Mouse (Mus musculus): ENCODE measurements around the gene Atp23. TPM values are rescaled to one million over a fixed set of nuclear protein-coding genes. Genes with fewer than 3 reads are reported as not detected.

The Atp23 gene
- polyA plus RNA-seq, 1 experiment from 2014 or later = 16.7 TPM

GRCm38 (mm10) chr10:126895891-126896290 lies 5.3 kb downstream of the Atp23 start:
- H3K4me1 ChIP-seq (ENCODE audit: control insufficient read depth, insufficient read depth, low read length) = peaks cover 5% of the 10 kb centered on the region; the same call in 1 of the 2 replicates
- no peak overlapping the region for H3K27ac ChIP-seq (ENCODE audit: low read depth, low read length)
- WGBS = 36% methylated on average over 6 of the region's 6 CpGs
- no peak for ATAC-seq (ENCODE audit: low read depth)
- no peak overlapping the region for H3K9ac ChIP-seq (replicated peaks; ENCODE audit: low read depth, low read length)
- H3K27me3 ChIP-seq (ENCODE audit: control insufficient read depth, insufficient read depth, low read length) = no peaks in the 10 kb centered on the region
- peaks cover 4% of the 10 kb centered on the region for H3K36me3 ChIP-seq (ENCODE audit: control insufficient read depth, insufficient read depth, low read length)
- H3K4me2 ChIP-seq (ENCODE audit: low read depth, low read length) = no peak overlapping the region
- H3K9me3 ChIP-seq (ENCODE audit: control insufficient read depth, low read length) = no peaks in the 10 kb centered on the region
- no peak overlapping the region for H3K4me3 ChIP-seq (ENCODE audit: low read depth, low read length)

GRCm38 (mm10) chr10:126894061-126894460 lies 7.1 kb downstream of the Atp23 start:
- WGBS = 96% methylated on average over 15 of the region's 15 CpGs

GRCm38 (mm10) chr10:126893145-126893544 lies 8.0 kb downstream of the Atp23 start:
- no peak overlapping the region for H3K4me3 ChIP-seq (ENCODE audit: low read depth, low read length)
- H3K27ac ChIP-seq (ENCODE audit: low read depth, low read length) = no peak overlapping the region
- no peaks in the 10 kb centered on the region for H3K27me3 ChIP-seq (ENCODE audit: control insufficient read depth, insufficient read depth, low read length)
- H3K4me2 ChIP-seq (ENCODE audit: low read depth, low read length) = no peak overlapping the region
- no peak overlapping the region for H3K9ac ChIP-seq (replicated peaks; ENCODE audit: low read depth, low read length)
- H3K36me3 ChIP-seq (ENCODE audit: control insufficient read depth, insufficient read depth, low read length) = peaks cover 10% of the 10 kb centered on the region
- no peak for ATAC-seq (ENCODE audit: low read depth)
- WGBS = 93% methylated on average over 7 of the region's 7 CpGs
- H3K9me3 ChIP-seq (ENCODE audit: control insufficient read depth, low read length) = no peaks in the 10 kb centered on the region
- H3K4me1 ChIP-seq (ENCODE audit: control insufficient read depth, insufficient read depth, low read length) = no peaks in the 10 kb centered on the region

More at GRCm38 (mm10) chr10:126894061-126894460, 7.1 kb downstream of the Atp23 start:
- Histone ChIP-seq H3K4me3 (ENCODE audit: low read depth, low read length) (no peak overlapping the region), H3K4me1 (ENCODE audit: control insufficient read depth, insufficient read depth, low read length) (no peaks in the 10 kb centered on the region), H3K4me2 (ENCODE audit: low read depth, low read length) (no peak overlapping the region), H3K27ac (ENCODE audit: low read depth, low read length) (no peak overlapping the region), H3K27me3 (ENCODE audit: control insufficient read depth, insufficient read depth, low read length) (no peaks in the 10 kb centered on the region), H3K9me3 (ENCODE audit: control insufficient read depth, low read length) (no peaks in the 10 kb centered on the region), H3K36me3 (ENCODE audit: control insufficient read depth, insufficient read depth, low read length) (peaks cover 10% of the 10 kb centered on the region), H3K9ac (replicated peaks; ENCODE audit: low read depth, low read length) (no peak overlapping the region)
- no peak for ATAC-seq (ENCODE audit: low read depth)

- Histone ChIP-seq H3K27ac (ENCODE audit: low read depth, low read length) (no peak overlapping the region), H3K27me3 (ENCODE audit: control insufficient read depth, insufficient read depth, low read length) (no peaks in the 10 kb centered on the region), H3K9me3 (ENCODE audit: control insufficient read depth, low read length) (no peaks in the 10 kb centered on the region), H3K4me3 (ENCODE audit: low read depth, low read length) (no peak overlapping the region), H3K9ac (replicated peaks; ENCODE audit: low read depth, low read length) (no peak overlapping the region), H3K4me2 (ENCODE audit: low read depth, low read length) (no peak overlapping the region), H3K4me1 (ENCODE audit: control insufficient read depth, insufficient read depth, low read length) (no peaks in the 10 kb centered on the region), H3K36me3 (ENCODE audit: control insufficient read depth, insufficient read depth, low read length) (no peaks in the 10 kb centered on the region)
- no peak for ATAC-seq (ENCODE audit: low read depth)
- 93% methylated on average over 3 of the region's 3 CpGs for WGBS
Observed at GRCm38 (mm10) chr10:126873755-126874154, 27.4 kb downstream of the Atp23 start.

GRCm38 (mm10) chr10:126872256-126872655 lies 28.9 kb downstream of the Atp23 start:
- Histone ChIP-seq H3K27me3 (ENCODE audit: control insufficient read depth, insufficient read depth, low read length) (no peaks in the 10 kb centered on the region), H3K4me2 (ENCODE audit: low read depth, low read length) (no peak overlapping the region), H3K9me3 (ENCODE audit: control insufficient read depth, low read length) (no peaks in the 10 kb centered on the region), H3K4me1 (ENCODE audit: control insufficient read depth, insufficient read depth, low read length) (no peaks in the 10 kb centered on the region), H3K36me3 (ENCODE audit: control insufficient read depth, insufficient read depth, low read length) (no peaks in the 10 kb centered on the region), H3K27ac (ENCODE audit: low read depth, low read length) (no peak overlapping the region), H3K9ac (replicated peaks; ENCODE audit: low read depth, low read length) (no peak overlapping the region), H3K4me3 (ENCODE audit: low read depth, low read length) (no peak overlapping the region)
- ATAC-seq (ENCODE audit: low read depth) = no peak
- WGBS = 68% methylated on average over 5 of the region's 5 CpGs

- H3K4me3 ChIP-seq (ENCODE audit: low read depth, low read length) = no peak overlapping the region
Observed at GRCm38 (mm10) chr10:126869372-126870318, 31.5 kb downstream of the Atp23 start.

GRCm38 (mm10) chr10:126865284-126865683 lies 35.9 kb downstream of the Atp23 start:
- Histone ChIP-seq H3K36me3 (ENCODE audit: control insufficient read depth, insufficient read depth, low read length) (no peaks in the 10 kb centered on the region), H3K4me3 (ENCODE audit: low read depth, low read length) (no peak overlapping the region), H3K27ac (ENCODE audit: low read depth, low read length) (no peak overlapping the region), H3K4me2 (ENCODE audit: low read depth, low read length) (no peak overlapping the region), H3K4me1 (ENCODE audit: control insufficient read depth, insufficient read depth, low read length) (no peaks in the 10 kb centered on the region), H3K9me3 (ENCODE audit: control insufficient read depth, low read length) (no peaks in the 10 kb centered on the region), H3K9ac (replicated peaks; ENCODE audit: low read depth, low read length) (no peak overlapping the region), H3K27me3 (ENCODE audit: control insufficient read depth, insufficient read depth, low read length) (no peaks in the 10 kb centered on the region)
- WGBS = 90% methylated on average over 8 of the region's 8 CpGs
- no peak for ATAC-seq (ENCODE audit: low read depth)

More at GRCm38 (mm10) chr10:126869372-126870318, 31.5 kb downstream of the Atp23 start:
- peak; percentile 72; the same call in 1 of the 2 replicates for ATAC-seq (ENCODE audit: low read depth)
- Histone ChIP-seq H3K4me2 (ENCODE audit: low read depth, low read length) (peak overlapping the region; percentile 46), H3K9ac (replicated peaks; ENCODE audit: low read depth, low read length) (no peak overlapping the region), H3K27ac (ENCODE audit: low read depth, low read length) (no peak overlapping the region), H3K4me1 (ENCODE audit: control insufficient read depth, insufficient read depth, low read length) (no peaks in the 10 kb centered on the region), H3K27me3 (ENCODE audit: control insufficient read depth, insufficient read depth, low read length) (no peaks in the 10 kb centered on the region), H3K36me3 (ENCODE audit: control insufficient read depth, insufficient read depth, low read length) (no peaks in the 10 kb centered on the region), H3K9me3 (ENCODE audit: control insufficient read depth, low read length) (no peaks in the 10 kb centered on the region)
- 23% methylated on average over 23 of the region's 23 CpGs for WGBS

- Histone ChIP-seq H3K9me3 (ENCODE audit: control insufficient read depth, low read length) (no peaks in the 10 kb centered on the region), H3K36me3 (ENCODE audit: control insufficient read depth, insufficient read depth, low read length) (no peaks in the 10 kb centered on the region), H3K9ac (replicated peaks; ENCODE audit: low read depth, low read length) (no peak overlapping the region), H3K27ac (ENCODE audit: low read depth, low read length) (no peak overlapping the region), H3K4me1 (ENCODE audit: control insufficient read depth, insufficient read depth, low read length) (no peaks in the 10 kb centered on the region), H3K4me2 (ENCODE audit: low read depth, low read length) (no peak overlapping the region), H3K27me3 (ENCODE audit: control insufficient read depth, insufficient read depth, low read length) (no peaks in the 10 kb centered on the region), H3K4me3 (ENCODE audit: low read depth, low read length) (no peak overlapping the region)
- ATAC-seq (ENCODE audit: low read depth) = no peak
- WGBS = 71% methylated on average over 12 of the region's 12 CpGs
Observed at GRCm38 (mm10) chr10:126862193-126862592, 39.0 kb downstream of the Atp23 start.

- Histone ChIP-seq H3K36me3 (ENCODE audit: control insufficient read depth, insufficient read depth, low read length) (no peaks in the 10 kb centered on the region), H3K9me3 (ENCODE audit: control insufficient read depth, low read length) (no peaks in the 10 kb centered on the region), H3K27me3 (ENCODE audit: control insufficient read depth, insufficient read depth, low read length) (no peaks in the 10 kb centered on the region), H3K4me3 (ENCODE audit: low read depth, low read length) (no peak overlapping the region), H3K9ac (replicated peaks; ENCODE audit: low read depth, low read length) (no peak overlapping the region), H3K27ac (ENCODE audit: low read depth, low read length) (no peak overlapping the region), H3K4me2 (ENCODE audit: low read depth, low read length) (no peak overlapping the region), H3K4me1 (ENCODE audit: control insufficient read depth, insufficient read depth, low read length) (no peaks in the 10 kb centered on the region)
- WGBS = 83% methylated on average over 10 of the region's 10 CpGs
- no peak for ATAC-seq (ENCODE audit: low read depth)
Observed at GRCm38 (mm10) chr10:126853286-126853685, 47.9 kb downstream of the Atp23 start.
